Mouse (Mus musculus) c-Kit-positive CD71-positive TER-119-negative erythroid progenitor cells, embryonic 14.5 days (primary cell): ENCODE measurements around the gene Atf6.

ENCODE experiments used
- DNase-seq: peaks from one replicate; pipeline ENCODE4 v3.0.0-alpha.2; 2013; ENCODE audit warnings: low read depth

Atf6 gene

GRCm38 (mm10) chr1:170657643-170658314, 209.8 kb downstream of the Atf6 start:
- DNase-seq = no peak

GRCm38 (mm10) chr1:170657228-170657521, 210.4 kb downstream of the Atf6 start:
- no peak for DNase-seq

GRCm38 (mm10) chr1:170656518-170657227, 210.9 kb downstream of the Atf6 start:
- DNase-seq = no peak

GRCm38 (mm10) chr1:170655280-170655917, 212.2 kb downstream of the Atf6 start:
- DNase-seq = no peak
